Mouse (Mus musculus) cerebellum, postnatal 4 days (tissue): ENCODE data around the gene Gm13083.
"Not testable (repeated sequence)": the region's sequence is repeated elsewhere in the genome, so short reads cannot be mapped to it uniquely, and the experiment has no call there.

Experiments used
- DNase-seq, 2 experiments: peaks; one replicate each; pipeline ENCODE4 v3.0.0; 2022; ENCODE audit warnings: low spot score in 2 of 2, mixed read lengths in 1 of 2

Gm13083 gene

DNA sequence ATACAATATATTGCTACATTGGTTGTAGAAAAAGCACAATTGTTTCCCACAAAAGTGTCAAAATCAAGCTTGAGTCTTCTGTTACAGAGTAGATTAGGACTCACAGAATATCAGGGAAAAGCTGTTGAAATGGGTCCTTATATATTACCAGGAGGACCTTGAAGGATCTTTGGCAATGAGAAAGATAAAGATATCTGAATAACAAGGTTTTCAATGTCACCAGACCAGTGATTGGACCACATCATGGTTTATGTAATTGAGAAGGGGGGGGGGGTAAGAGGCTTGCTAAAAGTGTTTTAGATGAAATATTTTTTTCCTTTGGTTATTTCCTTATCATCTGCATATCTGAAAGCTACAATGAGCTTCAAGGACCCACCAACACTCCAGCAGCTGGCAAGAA is at the start of gene Gm13083:
TSS of gene Gm13083 (plus strand) at position 301 of the 400 bp plus-strand sequence.
- not testable (repeated sequence) for DNase-seq

DNA sequence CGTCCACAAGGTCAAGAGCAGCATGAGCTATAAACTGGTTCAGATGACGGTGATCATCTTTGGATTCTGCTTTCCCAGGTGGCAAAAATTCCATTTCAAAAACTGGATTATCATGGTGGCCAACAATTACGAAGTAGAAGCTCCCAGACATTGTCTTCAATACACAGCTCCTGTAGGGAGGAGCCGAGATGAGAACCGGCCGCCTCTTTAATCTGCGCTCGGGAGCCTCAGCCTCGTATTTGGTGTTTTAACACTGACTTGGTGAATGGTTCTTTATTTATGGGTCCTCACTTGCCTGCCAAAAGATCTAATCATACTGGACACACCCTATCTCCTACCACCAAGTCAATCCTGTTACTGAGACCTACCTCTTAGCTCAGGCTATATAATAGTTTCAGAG is 2.9 kb upstream of the Gm13083 start:
- DNase-seq: not testable (repeated sequence)

DNA sequence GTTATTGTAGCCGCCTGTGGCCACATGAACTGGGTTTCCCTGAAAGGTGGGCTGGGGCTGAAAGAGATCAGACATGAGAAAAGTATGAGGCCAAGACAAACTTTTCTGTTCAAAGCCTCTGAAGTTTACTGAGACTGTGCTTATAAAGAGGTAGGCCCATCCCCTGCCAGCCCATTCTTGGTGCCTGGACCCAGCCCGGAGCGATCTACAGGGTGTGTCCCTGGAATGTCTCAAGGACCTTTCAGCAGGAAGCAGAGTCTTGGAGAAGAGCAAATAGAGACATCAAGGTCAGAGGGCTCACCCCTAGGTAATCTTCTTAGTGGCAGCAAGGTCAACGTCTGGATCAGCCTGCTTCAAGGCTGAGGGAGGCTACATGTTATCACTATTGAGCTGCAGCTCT is 3.3 kb downstream of the Gm13083 start:
- DNase-seq: not testable (repeated sequence)

DNA sequence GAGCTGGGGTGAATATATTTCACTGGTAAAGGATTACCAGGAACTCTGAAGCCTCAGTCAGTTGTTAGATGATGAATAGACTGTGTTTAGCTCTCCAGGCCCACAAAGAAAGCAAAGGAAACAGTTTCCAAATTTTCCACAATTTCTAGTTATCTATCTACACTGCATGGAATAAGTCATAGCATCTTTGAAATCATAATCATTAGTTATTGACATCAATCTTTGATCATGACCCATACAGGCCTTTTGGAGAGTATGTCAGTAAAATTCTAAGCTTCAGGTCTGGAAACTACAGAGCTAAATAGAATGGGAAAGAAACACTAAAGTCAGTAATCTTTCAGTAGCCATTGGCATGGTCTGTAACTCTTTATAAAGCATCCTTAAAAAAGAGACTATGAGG is 42.3 kb downstream of the Gm13083 start, which contains the start of gene Gm13088:
TSS of gene Gm13088 (minus strand) at position 101 of the 400 bp plus-strand sequence.
- DNase-seq: not testable (repeated sequence)
